Mouse (Mus musculus) olfactory bulb, adult 2 months (tissue): ENCODE measurements around the gene Olfr522.

Source experiments
- CTCF ChIP-seq: fragments of 200-500 bp; IDR thresholded peaks from 2 replicates; pipeline ENCODE4 v1.5.1; 2012; ENCODE audit warnings: low read depth, mild to moderate bottlenecking, low read length, moderate library complexity; ENCODE audit not compliant: insufficient read depth
- POLR2A ChIP-seq: fragments of 200-500 bp; IDR thresholded peaks from 2 replicates; pipeline ENCODE4 v1.6.1; 2012; ENCODE audit warnings: mild to moderate bottlenecking, low read depth, low read length, moderate library complexity; ENCODE audit not compliant: insufficient read depth

GRCm38 (mm10) chr7:140188391-140189328 is 24.1 kb upstream of the Olfr522 start:
- no peak for TF ChIP-seq CTCF
- TF ChIP-seq POLR2A, result no peak
